Comparison of ENCODE assay signal across 11 mouse cellular contexts in genomic region chr12:71498246-71499029, GRCm38 (mm10).
DNase-seq lines count a peak whose midpoint lies in the region; TF ChIP-seq lines count a peak whose summit lies in the region.
"Had no signal": no experiment of that assay in that cellular context is flagged by ENCODE, and none has a peak within 500 bp of the region (broad histone marks: within the 10 kb centered on the region; RNA-seq: fewer than 3 reads in every experiment).

No protein-coding gene starts in this region.

- H3K27me3 ChIP-seq in E14TG2a.4 (ENCODE audit: insufficient read depth, low read length) = no peaks in the 10 kb centered on the region

- peaks cover 3% of the 10 kb centered on the region for H3K4me1 ChIP-seq in E14TG2a.4 (replicated peaks; ENCODE audit: low read depth, low read length)

- H3K4me3 ChIP-seq in layer of hippocampus, adult 2 months = no peak overlapping the region
- no peak overlapping the region for H3K4me3 ChIP-seq in E14TG2a.4 (replicated peaks; ENCODE audit: low read length)
- H3K4me3 ChIP-seq: heart, embryonic 10.5 days had no signal

- peak; percentile 72 for TF ChIP-seq CTCF in layer of hippocampus, adult 2 months (conservative IDR thresholded peaks at IDR 0.05)
- peak; percentile 26; the same call in 1 of the 2 replicates for TF ChIP-seq CTCF in E14TG2a.4 (conservative IDR thresholded peaks at IDR 0.05; ENCODE audit: low read length)

- DNase-seq in cerebellum, postnatal 14 days = peak; percentile 49 to 54
- DNase-seq in cerebellum, adult 8-10 months = no peak
- no peak for DNase-seq in layer of hippocampus, adult 2 months (ENCODE audit: low spot score in 2 of 2)
- DNase-seq in layer of hippocampus, adult 8-10 months (ENCODE audit: low spot score in 2 of 2) = no peak
- DNase-seq in embryo, embryonic 11 days = peak; percentile 46
- no peak for DNase-seq in ovary, postnatal 36 days (ENCODE audit: low spot score)
- DNase-seq in urinary bladder, postnatal 10 days (ENCODE audit: low spot score) = no peak
- DNase-seq: lung, postnatal 14 days; right cerebral cortex, adult 18-20 months had no signal

- no peak overlapping the region for H3K27ac ChIP-seq in layer of hippocampus, adult 2 months
- H3K27ac ChIP-seq: heart, embryonic 10.5 days had no signal

- no peaks in the 10 kb centered on the region for H3K9me3 ChIP-seq in E14TG2a.4 (ENCODE audit: low read length)
- H3K9me3 ChIP-seq: heart, embryonic 10.5 days had no signal

- H3K36me3 ChIP-seq in E14TG2a.4 (ENCODE audit: insufficient read depth, low read length) = no peaks in the 10 kb centered on the region
- H3K36me3 ChIP-seq: heart, embryonic 10.5 days had no signal

Comparison
In these comparisons a context has a peak if more than half of its experiments do, and no peak if none do; other contexts are left out.
1. DNase-seq: peak in cerebellum, postnatal 14 days (2 of 2) and embryo, embryonic 11 days (single experiment); none in cerebellum, adult 8-10 months (single experiment), layer of hippocampus, adult 2 months (0 of 2), layer of hippocampus, adult 8-10 months (0 of 2), ovary, postnatal 36 days (single experiment) and urinary bladder, postnatal 10 days (single experiment).